Mouse (Mus musculus) ES-E14 (cell line): ENCODE measurements around the gene Tenm2.

Experiments
- HCFC1 ChIP-seq: IDR thresholded peaks from 2 replicates; pipeline ENCODE4 v1.6.1; 2012; ENCODE audit warnings: low read length, inconsistent platforms, borderline replicate concordance; ENCODE audit not compliant: insufficient read depth
- ZC3H11A ChIP-seq: IDR thresholded peaks from 2 replicates; pipeline ENCODE4 v1.6.1; 2012; ENCODE audit warnings: low read depth, mild to moderate bottlenecking, inconsistent platforms, low read length, borderline replicate concordance
- ZNF384 ChIP-seq: IDR thresholded peaks from 2 replicates; pipeline ENCODE4 v1.6.1; 2012; ENCODE audit warnings: low read depth, low read length, inconsistent platforms

- TF ChIP-seq ZNF384, result no peak
- TF ChIP-seq HCFC1, result no peak
- TF ChIP-seq ZC3H11A, result no peak
These were observed 1253.0 kb downstream of the Tenm2 start for GRCm38 (mm10) chr11:35982734-35983133.
